8 mouse cellular contexts compared by ENCODE assay signal in genomic region chr9:36769048-36769413, GRCm38 (mm10). TPM values are rescaled to one million over a fixed set of nuclear protein-coding genes. Genes with fewer than 3 reads are reported as not detected.
DNase-seq lines count a peak whose midpoint lies in the region; ATAC-seq lines count a peak whose summit lies in the region.

No protein-coding gene starts in this region.

- no peak for ATAC-seq in neural tube, embryonic 11.5 days (ENCODE audit: insufficient read depth, low FRiP score, low TSS enrichment)
- ATAC-seq in limb, embryonic 11.5 days (ENCODE audit: insufficient number of reproducible peaks, low FRiP score, low TSS enrichment, low read depth): no peak
- no peak for ATAC-seq in neural tube, embryonic 15.5 days (ENCODE audit: low FRiP score)

- H3K27ac ChIP-seq in heart, embryonic 10.5 days: no peak overlapping the region; the same call in 1 of the 2 replicates
- H3K27ac ChIP-seq in neural tube, embryonic 11.5 days (ENCODE audit: low read depth, low read length): no peak overlapping the region
- H3K27ac ChIP-seq in limb, embryonic 11.5 days (replicated peaks; ENCODE audit: low read depth, low read length): no peak overlapping the region
- H3K27ac ChIP-seq in neural tube, embryonic 15.5 days (replicated peaks): 0 out of 2 replicates have a peak overlapping the region, but pooled peaks have one; percentile 91

- intact Hi-C loops in heart, postnatal 25 days (cut with DNase I): no loop called here

- H3K27me3 ChIP-seq in heart, embryonic 10.5 days (ENCODE audit: insufficient read depth, poor library complexity, severe bottlenecking): no peaks in the 10 kb centered on the region
- no peaks in the 10 kb centered on the region for H3K27me3 ChIP-seq in neural tube, embryonic 11.5 days (ENCODE audit: control insufficient read depth, insufficient read depth, low read length)
- H3K27me3 ChIP-seq in limb, embryonic 11.5 days (ENCODE audit: control insufficient read depth, insufficient read depth, low read length): no peaks in the 10 kb centered on the region
- H3K27me3 ChIP-seq in neural tube, embryonic 15.5 days (replicated peaks): no peaks in the 10 kb centered on the region

- no peak overlapping the region; the same call in 1 of the 2 replicates for H3K4me2 ChIP-seq in neural tube, embryonic 11.5 days (ENCODE audit: low read depth)
- no peak overlapping the region; the same call in 1 of the 2 replicates for H3K4me2 ChIP-seq in limb, embryonic 11.5 days (ENCODE audit: low read depth, severe bottlenecking)
- peak overlapping the region; percentile 91 for H3K4me2 ChIP-seq in neural tube, embryonic 15.5 days

- DNase-seq in heart, embryonic 10.5 days (ENCODE audit: low spot score): no peak
- no peak for DNase-seq in heart, postnatal 25 days (ENCODE audit: low spot score)
- no peak for DNase-seq in neural tube, embryonic 11.5 days (ENCODE audit: low spot score)
- DNase-seq in neural tube, embryonic 10.5 days (ENCODE audit: extremely low spot score, low spot score): no peak
- peak; percentile 20 for DNase-seq in limb, embryonic 11.5 days (ENCODE audit: low spot score)
- no peak for DNase-seq in urinary bladder, postnatal 4 days (ENCODE audit: low spot score in 2 of 2)
- no peak for DNase-seq in lung, postnatal 14 days

- H3K36me3 ChIP-seq in heart, embryonic 10.5 days: peaks cover 10% of the 10 kb centered on the region; the same call in 1 of the 2 replicates
- peaks cover 2% of the 10 kb centered on the region; the same call in 1 of the 2 replicates for H3K36me3 ChIP-seq in neural tube, embryonic 11.5 days (ENCODE audit: control insufficient read depth, insufficient read depth, low read length)
- H3K36me3 ChIP-seq in limb, embryonic 11.5 days (ENCODE audit: control insufficient read depth, insufficient read depth, low read length): peaks cover 2% of the 10 kb centered on the region; the same call in 1 of the 2 replicates
- peaks cover 2% of the 10 kb centered on the region for H3K36me3 ChIP-seq in neural tube, embryonic 15.5 days

- no peaks in the 10 kb centered on the region for H3K9me3 ChIP-seq in heart, embryonic 10.5 days
- H3K9me3 ChIP-seq in neural tube, embryonic 11.5 days (ENCODE audit: control insufficient read depth, low read length): no peaks in the 10 kb centered on the region
- no peaks in the 10 kb centered on the region for H3K9me3 ChIP-seq in limb, embryonic 11.5 days (ENCODE audit: control insufficient read depth, low read length)
- H3K9me3 ChIP-seq in neural tube, embryonic 15.5 days (replicated peaks): no peaks in the 10 kb centered on the region

- peaks cover 12% of the 10 kb centered on the region for H3K4me1 ChIP-seq in heart, embryonic 10.5 days
- peaks cover 2% of the 10 kb centered on the region; the same call in 1 of the 2 replicates for H3K4me1 ChIP-seq in neural tube, embryonic 11.5 days (ENCODE audit: control insufficient read depth, insufficient read depth, low read length)
- peaks cover 5% of the 10 kb centered on the region for H3K4me1 ChIP-seq in limb, embryonic 11.5 days (ENCODE audit: control insufficient read depth, insufficient read depth, low read length)
- H3K4me1 ChIP-seq in neural tube, embryonic 15.5 days: peaks cover 21% of the 10 kb centered on the region

- H3K9ac ChIP-seq in neural tube, embryonic 11.5 days (ENCODE audit: low read length): no peak overlapping the region
- H3K9ac ChIP-seq in limb, embryonic 11.5 days (ENCODE audit: low read length): no peak overlapping the region
- peak overlapping the region; percentile 83; the same call in 1 of the 2 replicates for H3K9ac ChIP-seq in neural tube, embryonic 15.5 days (replicated peaks)

- H3K4me3 ChIP-seq in heart, embryonic 10.5 days: peak overlapping the region; percentile 95; the same call in 1 of the 2 replicates
- H3K4me3 ChIP-seq in neural tube, embryonic 11.5 days (ENCODE audit: low read depth, low read length): peak overlapping the region; percentile 98
- no peak overlapping the region for H3K4me3 ChIP-seq in limb, embryonic 11.5 days (ENCODE audit: low read depth, low read length)
- peak overlapping the region; percentile 98 for H3K4me3 ChIP-seq in neural tube, embryonic 15.5 days (replicated peaks)

- 83% methylated on average over 1 of the region's 1 CpGs for whole genome bisulfite sequencing in heart, embryonic 10.5 days
- 93% methylated on average over 1 of the region's 1 CpGs for WGBS in neural tube, embryonic 11.5 days
- 84% methylated on average over 1 of the region's 1 CpGs for WGBS in limb, embryonic 11.5 days
- WGBS in neural tube, embryonic 15.5 days: 97% methylated on average over 1 of the region's 1 CpGs

RNA-seq across cellular contexts. Expression of gene Stt3a, which starts 1.6 kb away (rescaled TPM):
- 173 and 214 TPM in 2 replicates for polyA plus RNA-seq in heart, embryonic 10.5 days (2016; fragmentation: Nextera tagmentation; extraction: Ambion mirVana)
- total RNA-seq in heart, postnatal 25 days (2021): 10 to 100 TPM; 67.8 to 74.5 TPM
- 164 and 179 TPM in 2 replicates for polyA plus RNA-seq in neural tube, embryonic 11.5 days (2014; fragmentation: Nextera tagmentation; extraction: Ambion mirVana)
- 197 and 238 TPM in 2 replicates for polyA plus RNA-seq in limb, embryonic 11.5 days (2014; fragmentation: Nextera tagmentation; extraction: Ambion mirVana)
- polyA plus RNA-seq in neural tube, embryonic 15.5 days (2015; fragmentation: Nextera tagmentation; extraction: Ambion mirVana): 93.0 and 143 TPM in 2 replicates

RNA-seq across cellular contexts. Expression of gene Ei24, which starts 28.2 kb away (rescaled TPM):
- polyA plus RNA-seq in heart, embryonic 10.5 days (2016; fragmentation: Nextera tagmentation; extraction: Ambion mirVana): 71.1 and 81.5 TPM in 2 replicates
- 10 to 100 TPM; 87.8 to 91.9 TPM for total RNA-seq in heart, postnatal 25 days (2021)
- 64.2 and 68.5 TPM in 2 replicates for polyA plus RNA-seq in neural tube, embryonic 11.5 days (2014; fragmentation: Nextera tagmentation; extraction: Ambion mirVana)
- polyA plus RNA-seq in limb, embryonic 11.5 days (2014; fragmentation: Nextera tagmentation; extraction: Ambion mirVana): 55.5 and 73.6 TPM in 2 replicates
- polyA plus RNA-seq in neural tube, embryonic 15.5 days (2015; fragmentation: Nextera tagmentation; extraction: Ambion mirVana): 118 and 120 TPM in 2 replicates

RNA-seq across cellular contexts. Expression of gene Chek1, which starts 42.2 kb away (rescaled TPM):
- 26.7 and 37.6 TPM in 2 replicates for polyA plus RNA-seq in heart, embryonic 10.5 days (2016; fragmentation: Nextera tagmentation; extraction: Ambion mirVana)
- total RNA-seq in heart, postnatal 25 days (2021): under 1 TPM; 0.60 to 0.89 TPM
- 45.1 and 48.0 TPM in 2 replicates for polyA plus RNA-seq in neural tube, embryonic 11.5 days (2014; fragmentation: Nextera tagmentation; extraction: Ambion mirVana)
- polyA plus RNA-seq in limb, embryonic 11.5 days (2014; fragmentation: Nextera tagmentation; extraction: Ambion mirVana): 72.3 and 74.3 TPM in 2 replicates
- 6.2 and 13.9 TPM in 2 replicates for polyA plus RNA-seq in neural tube, embryonic 15.5 days (2015; fragmentation: Nextera tagmentation; extraction: Ambion mirVana)

RNA-seq across cellular contexts. Expression of gene Fez1, which starts 52.6 kb away (rescaled TPM):
- polyA plus RNA-seq in heart, embryonic 10.5 days (2016; fragmentation: Nextera tagmentation; extraction: Ambion mirVana): 1.9 and 3.8 TPM in 2 replicates
- 1 to 10 TPM; 1.2 to 1.6 TPM for total RNA-seq in heart, postnatal 25 days (2021)
- polyA plus RNA-seq in neural tube, embryonic 11.5 days (2014; fragmentation: Nextera tagmentation; extraction: Ambion mirVana): 290 and 300 TPM in 2 replicates
- 14.7 and 15.7 TPM in 2 replicates for polyA plus RNA-seq in limb, embryonic 11.5 days (2014; fragmentation: Nextera tagmentation; extraction: Ambion mirVana)
- 491 and 612 TPM in 2 replicates for polyA plus RNA-seq in neural tube, embryonic 15.5 days (2015; fragmentation: Nextera tagmentation; extraction: Ambion mirVana)
